Mouse (Mus musculus) myocyte (in vitro differentiated cells): Measurements from ENCODE around the gene Hirip3. TPM values are rescaled to one million over a fixed set of nuclear protein-coding genes. Genes with fewer than 3 reads are reported as not detected.

Experiments used
- H3K27me3 ChIP-seq: one replicate; pipeline ENCODE4 v1.6.1; 2011; ENCODE audit not compliant: control insufficient read depth, insufficient read depth, insufficient read length
- H3K36me3 ChIP-seq: one replicate; pipeline ENCODE4 v1.6.1; 2011; ENCODE audit not compliant: control insufficient read depth, insufficient read depth
- H3K4me2 ChIP-seq: one replicate; pipeline ENCODE4 v1.6.1; 2011; ENCODE audit warnings: low read depth, control low read depth
- H3K4me3 ChIP-seq: one replicate; pipeline ENCODE4 v1.5.1; 2011; ENCODE audit warnings: mild to moderate bottlenecking, control low read depth, moderate library complexity
- H3K79me2 ChIP-seq: one replicate; pipeline ENCODE4 v1.6.1; 2011; ENCODE audit not compliant: control insufficient read depth, insufficient read depth
- H3ac ChIP-seq: one replicate; pipeline ENCODE4 v1.6.1; 2011; ENCODE audit not compliant: control insufficient read depth, insufficient read length
- CEBPB ChIP-seq: IDR thresholded peaks from 2 replicates; pipeline ENCODE4 v1.6.1; 2011; ENCODE audit warnings: mild to moderate bottlenecking, moderate library complexity; ENCODE audit not compliant: poor library complexity, insufficient read depth, severe bottlenecking
- E2F4 ChIP-seq: IDR thresholded peaks from one replicate; pipeline ENCODE4 v1.6.1; 2011; ENCODE audit warnings: mild to moderate bottlenecking, control low read depth, moderate library complexity; ENCODE audit not compliant: insufficient read depth
- MAX ChIP-seq: IDR thresholded peaks from one replicate; pipeline ENCODE4 v1.6.1; 2011; ENCODE audit warnings: low read depth, mild to moderate bottlenecking, control low read depth
- MYOD1 ChIP-seq, 3 experiments: IDR thresholded peaks; one replicate each; pipeline ENCODE4 v1.6.1; 2011; ENCODE audit warnings: control low read depth in 2 of 3, low read depth in 2 of 3, mild to moderate bottlenecking in 2 of 3, moderate library complexity in 1 of 3; ENCODE audit not compliant: insufficient read length in 2 of 3, control insufficient read depth in 1 of 3
- MYOG ChIP-seq, 3 experiments: IDR thresholded peaks; one replicate each; pipeline ENCODE4 v1.6.1; 2011; ENCODE audit warnings: control low read depth in 2 of 3, low read depth in 2 of 3, mild to moderate bottlenecking in 2 of 3; ENCODE audit not compliant: insufficient read length in 2 of 3, control insufficient read depth in 1 of 3, insufficient read depth in 1 of 3
- POLR2A ChIP-seq: IDR thresholded peaks from one replicate; pipeline ENCODE4 v1.6.1; 2011; ENCODE audit warnings: low read depth, mild to moderate bottlenecking, control low read depth, moderate library complexity; ENCODE audit not compliant: insufficient read length
- POLR2AphosphoS2 ChIP-seq: IDR thresholded peaks from one replicate; pipeline ENCODE4 v1.6.1; 2011; ENCODE audit warnings: low read depth, control low read depth; ENCODE audit not compliant: insufficient read length
- REST ChIP-seq: IDR thresholded peaks from one replicate; pipeline ENCODE4 v1.6.1; 2011; ENCODE audit warnings: mild to moderate bottlenecking, control low read depth, moderate library complexity; ENCODE audit not compliant: insufficient read depth, insufficient read length
- SRF ChIP-seq: IDR thresholded peaks from one replicate; pipeline ENCODE4 v1.6.1; 2011; ENCODE audit warnings: low read depth; ENCODE audit not compliant: control insufficient read depth, insufficient read length
- TCF12 ChIP-seq: IDR thresholded peaks from one replicate; pipeline ENCODE4 v1.6.1; 2011; ENCODE audit warnings: mild to moderate bottlenecking, control low read depth; ENCODE audit not compliant: poor library complexity, insufficient read depth, severe bottlenecking
- TCF3 ChIP-seq: IDR thresholded peaks from one replicate; pipeline ENCODE4 v1.6.1; 2011; ENCODE audit warnings: low read depth, control low read depth; ENCODE audit not compliant: insufficient read length
- USF1 ChIP-seq: IDR thresholded peaks from one replicate; pipeline ENCODE4 v1.6.1; 2011; ENCODE audit warnings: low read depth, mild to moderate bottlenecking, control low read depth, moderate library complexity
- polyA plus RNA-seq: library from polyadenylated mRNA; unstranded; fragments of >200 nt; fragmentation: generic; extraction: Trizol; gene quantifications from one replicate; pipeline ENCODE4 v1.2.1, GENCODE M21; 2012; ENCODE audit warnings: missing spikeins

Hirip3 gene
- polyA plus RNA-seq, 1 experiment: 16.2 TPM

DNA sequence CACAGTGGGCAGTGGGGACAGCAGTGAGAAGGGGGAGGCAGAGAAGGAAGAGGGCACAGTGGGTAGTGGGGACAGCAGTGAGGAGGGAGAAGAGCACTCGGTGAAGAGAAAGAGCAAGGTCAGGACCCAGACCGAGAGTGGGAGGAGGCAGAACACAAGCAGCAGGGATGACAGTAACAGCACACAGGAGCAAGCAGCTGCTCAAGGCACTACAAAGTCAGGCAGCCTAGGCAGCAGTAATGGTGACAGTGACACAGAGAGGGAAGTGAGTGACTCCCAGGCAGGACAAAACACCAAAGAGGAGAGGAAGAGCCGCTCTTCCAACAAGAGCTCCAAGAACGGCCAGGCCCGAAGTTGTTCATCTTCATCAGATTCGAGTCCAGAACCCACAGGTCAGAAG is 2.0 kb downstream of the Hirip3 start:
- H3K4me2 ChIP-seq: no peak overlapping the region
- H3ac ChIP-seq: peak overlapping the region; percentile 47
- TF ChIP-seq POLR2AphosphoS2: peak; percentile 73
- TF ChIP-seq E2F4: no peak
- H3K79me2 ChIP-seq: peaks cover 12% of the 10 kb centered on the region
- H3K4me3 ChIP-seq: peak overlapping the region; percentile 89
- H3K36me3 ChIP-seq: peaks cover 6% of the 10 kb centered on the region
- no peaks in the 10 kb centered on the region for H3K27me3 ChIP-seq

DNA sequence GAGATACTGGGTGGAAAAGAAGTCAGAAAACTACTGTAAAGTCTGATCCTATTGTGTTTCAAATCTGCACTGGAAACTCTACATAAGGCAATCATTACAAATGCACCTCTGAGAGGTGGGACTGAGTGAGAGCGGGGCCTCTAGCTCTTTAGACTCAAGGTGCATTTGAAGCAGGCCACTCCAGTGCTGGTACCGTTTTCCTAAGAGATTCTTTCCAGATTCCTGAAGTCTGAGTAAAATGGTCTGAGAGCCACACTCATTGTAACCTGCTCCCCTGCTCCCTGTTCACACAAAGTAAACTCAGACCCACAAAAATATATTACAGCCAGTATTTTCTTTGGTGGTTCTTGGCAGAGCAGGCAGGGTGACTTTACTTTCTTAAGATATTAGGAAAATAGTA is 5.8 kb downstream of the Hirip3 start:
- Histone ChIP-seq H3K79me2 (no peaks in the 10 kb centered on the region), H3K36me3 (peaks cover 8% of the 10 kb centered on the region), H3K4me2 (no peak overlapping the region), H3ac (no peak overlapping the region), H3K27me3 (no peaks in the 10 kb centered on the region), H3K4me3 (no peak overlapping the region)
- TF ChIP-seq MYOG (IDR thresholded peaks at IDR 0.05; ENCODE audit: control insufficient read depth in 1 of 3, insufficient read depth in 1 of 3, insufficient read length in 2 of 3, low read depth in 2 of 3): no peak
- TF ChIP-seq POLR2AphosphoS2: no peak
- TF ChIP-seq REST: no peak
- TF ChIP-seq USF1: no peak
- TF ChIP-seq E2F4: no peak
- no peak for TF ChIP-seq POLR2A
- no peak for TF ChIP-seq CEBPB
- TF ChIP-seq TCF12: no peak

DNA sequence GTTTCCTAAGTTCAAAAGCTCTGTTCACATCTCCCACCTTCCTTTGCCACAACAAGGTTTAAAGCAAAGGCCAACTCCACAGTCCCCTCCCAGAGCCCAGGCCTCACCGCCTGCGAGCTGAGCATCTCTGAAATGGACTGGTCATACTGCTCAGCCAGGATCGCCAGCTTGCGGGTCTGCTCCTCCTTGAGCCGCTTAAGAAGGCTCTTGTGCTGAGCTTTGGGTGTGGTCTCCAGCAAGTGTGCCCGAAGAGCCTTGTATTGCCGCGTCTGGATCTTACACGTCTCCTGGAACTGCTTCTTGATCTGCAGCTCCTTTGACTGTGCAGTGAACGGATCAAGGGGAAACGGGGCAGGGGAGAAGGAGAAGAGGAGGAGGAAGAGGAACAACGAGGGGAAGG is 6.2 kb downstream of the Hirip3 start:
- TF ChIP-seq USF1 (no peak), POLR2A (no peak), MYOD1 (IDR thresholded peaks at IDR 0.05; ENCODE audit: control insufficient read depth in 1 of 3, insufficient read length in 2 of 3, low read depth in 2 of 3) (no peak), MYOG (IDR thresholded peaks at IDR 0.05; ENCODE audit: control insufficient read depth in 1 of 3, insufficient read depth in 1 of 3, insufficient read length in 2 of 3, low read depth in 2 of 3) (no peak), SRF (no peak), MAX (no peak), REST (no peak), TCF12 (no peak), E2F4 (no peak), POLR2AphosphoS2 (no peak), CEBPB (no peak), TCF3 (no peak)
- no peak overlapping the region for H3ac ChIP-seq
- H3K36me3 ChIP-seq: peaks cover 13% of the 10 kb centered on the region
- no peak overlapping the region for H3K4me2 ChIP-seq
- no peaks in the 10 kb centered on the region for H3K27me3 ChIP-seq
- H3K79me2 ChIP-seq: no peaks in the 10 kb centered on the region
- H3K4me3 ChIP-seq: no peak overlapping the region

DNA sequence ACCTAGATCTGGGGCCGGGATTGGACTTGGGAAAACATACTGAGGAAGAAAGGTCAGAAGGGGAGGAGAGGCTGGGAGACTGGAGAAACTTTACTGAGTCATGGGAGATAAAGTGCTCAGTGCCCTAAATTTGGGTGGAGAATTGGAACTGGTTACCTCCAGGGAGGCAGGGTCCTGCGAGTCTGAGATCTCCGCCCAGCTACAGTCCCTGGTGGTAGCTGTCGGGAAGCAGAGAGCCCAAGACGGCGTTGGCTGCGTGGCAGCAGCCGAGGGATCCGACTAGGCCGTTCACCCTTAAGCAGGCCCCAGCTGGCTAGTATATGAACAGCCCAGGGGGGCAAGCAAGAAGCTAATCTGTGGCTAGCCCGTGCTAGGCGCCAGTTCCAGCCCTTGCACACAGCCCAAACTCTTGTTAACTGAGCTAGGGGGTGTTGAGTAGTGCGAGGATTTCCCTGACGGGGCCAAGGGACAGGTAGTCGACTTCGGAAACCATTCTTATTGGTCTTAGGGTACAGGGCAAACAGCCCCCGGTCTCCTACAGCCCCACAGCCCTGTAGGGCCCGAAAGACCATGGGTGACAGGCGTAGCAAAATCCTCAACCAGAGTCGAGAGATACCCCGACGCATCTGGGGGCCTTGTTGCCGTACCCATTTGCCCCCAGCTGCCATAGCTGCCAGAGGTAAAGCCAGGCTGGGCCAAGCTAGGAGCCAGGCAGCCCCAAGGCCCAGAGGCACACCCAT is 8.2 kb downstream of the Hirip3 start:
- no peak overlapping the region for H3K4me2 ChIP-seq
- no peak overlapping the region for H3K4me3 ChIP-seq
- no peaks in the 10 kb centered on the region for H3K79me2 ChIP-seq
- H3ac ChIP-seq: no peak overlapping the region
- TF ChIP-seq MAX (no peak), POLR2A (no peak), MYOD1 (IDR thresholded peaks at IDR 0.05; ENCODE audit: control insufficient read depth in 1 of 3, insufficient read length in 2 of 3, low read depth in 2 of 3) (no peak), CEBPB (no peak), MYOG (IDR thresholded peaks at IDR 0.05; ENCODE audit: control insufficient read depth in 1 of 3, insufficient read depth in 1 of 3, insufficient read length in 2 of 3, low read depth in 2 of 3) (no peak), POLR2AphosphoS2 (no peak), TCF3 (no peak), SRF (no peak), USF1 (no peak), TCF12 (no peak), REST (no peak), E2F4 (no peak)
- H3K36me3 ChIP-seq: peaks cover 21% of the 10 kb centered on the region
- no peaks in the 10 kb centered on the region for H3K27me3 ChIP-seq

DNA sequence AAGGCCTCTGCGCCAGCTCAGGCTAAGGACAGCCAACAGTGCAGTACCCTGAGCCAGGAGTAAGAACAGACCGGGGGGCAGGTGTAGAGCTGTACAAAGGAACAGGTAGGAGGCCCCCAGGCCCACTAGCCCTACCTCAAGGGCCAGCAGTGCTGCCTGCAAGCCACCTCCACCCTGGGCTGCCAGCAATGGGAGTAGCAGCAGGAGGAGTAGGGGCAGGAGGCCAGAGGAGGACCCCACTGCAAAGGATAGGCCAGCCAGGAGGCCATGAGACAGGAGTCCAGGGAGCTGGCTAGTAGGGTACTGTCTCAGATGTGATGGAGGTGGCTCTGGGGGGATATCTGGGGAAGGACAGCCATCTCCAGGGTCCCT is 8.7 kb downstream of the Hirip3 start:
- H3K79me2 ChIP-seq: no peaks in the 10 kb centered on the region
- H3K36me3 ChIP-seq: peaks cover 27% of the 10 kb centered on the region
- H3K4me2 ChIP-seq: no peak overlapping the region
- no peak overlapping the region for H3K4me3 ChIP-seq
- no peak overlapping the region for H3ac ChIP-seq
- TF ChIP-seq E2F4: no peak
- no peaks in the 10 kb centered on the region for H3K27me3 ChIP-seq
